Mouse (Mus musculus) liver, postnatal 0 days (tissue): ENCODE results near the gene Cd200r4.
A peak's percentile ranks its signal among the peaks of the same experiment; 100 is the strongest.

Experiments
- CTCF ChIP-seq: sonication (generic); IDR thresholded peaks from 2 replicates; pipeline ENCODE4 v1.5.1; 2016; ENCODE audit warnings: antibody characterized with exemption, low read depth
- EP300 ChIP-seq: IDR thresholded peaks from 2 replicates; pipeline ENCODE4 v1.6.1; 2016; ENCODE audit warnings: antibody characterized with exemption, low read depth, mild to moderate bottlenecking

GRCm38 (mm10) chr16:44778538-44779147, 32.9 kb upstream of the Cd200r4 start:
- TF ChIP-seq CTCF (no peak), EP300 (peak; percentile 65)
